ENCODE assay signal across 11 mouse cellular contexts in genomic region chr9:65975886-65976285, GRCm38 (mm10).
DNase-seq lines count a peak whose midpoint lies in the region; ATAC-seq lines count a peak whose summit lies in the region.
"Had no signal": no experiment of that assay in that cellular context is flagged by ENCODE, and none has a peak within 500 bp of the region (broad histone marks: within the 10 kb centered on the region; RNA-seq: fewer than 3 reads in every experiment).

No protein-coding gene starts in this region.

- H3K27me3 ChIP-seq in kidney, embryonic 16.5 days (ENCODE audit: insufficient read depth, low read length) = no peaks in the 10 kb centered on the region
- H3K27me3 ChIP-seq: embryonic facial prominence, embryonic 15.5 days; Patski had no signal

- H3K9me3 ChIP-seq in kidney, embryonic 16.5 days (ENCODE audit: low read length) = no peaks in the 10 kb centered on the region
- H3K9me3 ChIP-seq: embryonic facial prominence, embryonic 15.5 days had no signal

- H3K27ac ChIP-seq in kidney, embryonic 16.5 days (ENCODE audit: low read length) = no peak overlapping the region
- H3K27ac ChIP-seq: embryonic facial prominence, embryonic 15.5 days; macrophage had no signal

- intact Hi-C loops in heart, postnatal 36 days (cut with DNase I) = no loop called here

- DNase-seq in kidney, adult 9 months = peak; percentile 10
- peak; percentile 20 for DNase-seq in MN1 (ENCODE audit: low spot score)
- peak; percentile 67 for DNase-seq in brain, adult 2 months (ENCODE audit: low read depth, low spot score)
- DNase-seq in heart, postnatal 36 days = peak; percentile 25 to 29
- no peak for DNase-seq in urinary bladder, adult 2 months (ENCODE audit: low spot score)
- DNase-seq in testis, postnatal 14 days (ENCODE audit: low spot score) = no peak
- no peak for DNase-seq in frontal cortex, postnatal 36 days (ENCODE audit: low spot score in 2 of 2)

- 0 out of 2 replicates have a peak, but pooled peaks cover 3% of the 10 kb centered on the region for H3K4me1 ChIP-seq in kidney, embryonic 16.5 days (ENCODE audit: insufficient read depth, low read length)

- H3K4me3 ChIP-seq in kidney, embryonic 16.5 days (ENCODE audit: low read length) = no peak overlapping the region
- H3K4me3 ChIP-seq: embryonic facial prominence, embryonic 15.5 days had no signal

- H3K4me2 ChIP-seq in kidney, embryonic 16.5 days (replicated peaks; ENCODE audit: low read depth, low read length) = no peak overlapping the region
- H3K4me2 ChIP-seq: embryonic facial prominence, embryonic 15.5 days had no signal

- no peak for ATAC-seq in kidney, embryonic 16.5 days (ENCODE audit: low FRiP score, low TSS enrichment)
- ATAC-seq: Patski had no signal

- no peaks in the 10 kb centered on the region for H3K36me3 ChIP-seq in kidney, embryonic 16.5 days (ENCODE audit: insufficient read depth, low read length)
- H3K36me3 ChIP-seq: embryonic facial prominence, embryonic 15.5 days had no signal

- no peak overlapping the region for H3K9ac ChIP-seq in kidney, embryonic 16.5 days (replicated peaks; ENCODE audit: low read length)
- H3K9ac ChIP-seq: embryonic facial prominence, embryonic 15.5 days had no signal

Comparison
In these comparisons a context has a peak if more than half of its experiments do, and no peak if none do; other contexts are left out.
1. DNase-seq: peak in kidney, adult 9 months (single experiment), MN1 (single experiment), brain, adult 2 months (single experiment) and heart, postnatal 36 days (2 of 2); none in urinary bladder, adult 2 months (single experiment), testis, postnatal 14 days (single experiment) and frontal cortex, postnatal 36 days (0 of 2).